Mouse (Mus musculus): ENCODE measurements around the gene Slc5a10. TPM values are rescaled to one million over a fixed set of nuclear protein-coding genes. Genes with fewer than 3 reads are reported as not detected.

The Slc5a10 gene
- polyA plus RNA-seq, 1 experiment from 2014 or later = not detected

DNA sequence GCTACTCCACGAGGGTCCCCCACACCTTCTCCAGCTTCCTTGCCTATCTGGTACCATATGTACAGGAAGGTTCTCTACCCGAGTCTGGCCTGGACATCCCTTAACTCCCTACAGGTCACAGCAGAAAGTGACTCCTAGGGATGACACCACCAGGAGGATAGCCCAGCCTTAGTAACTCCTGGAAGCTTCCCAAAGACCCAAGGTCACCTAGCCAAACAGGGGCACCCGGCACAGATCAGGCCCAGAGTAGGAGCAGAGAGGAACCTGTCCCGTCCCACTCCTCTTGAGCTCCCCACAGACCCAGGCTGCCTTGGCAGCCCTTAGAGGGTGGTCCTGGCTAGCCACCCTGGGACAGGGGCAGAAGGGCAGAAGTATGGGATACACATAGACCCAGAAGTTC lies 55.2 kb downstream of the Slc5a10 start:
- no peak overlapping the region for H3K27ac ChIP-seq
- WGBS = 81% methylated on average over 4 of the region's 4 CpGs
- H3K4me2 ChIP-seq = no peak overlapping the region

DNA sequence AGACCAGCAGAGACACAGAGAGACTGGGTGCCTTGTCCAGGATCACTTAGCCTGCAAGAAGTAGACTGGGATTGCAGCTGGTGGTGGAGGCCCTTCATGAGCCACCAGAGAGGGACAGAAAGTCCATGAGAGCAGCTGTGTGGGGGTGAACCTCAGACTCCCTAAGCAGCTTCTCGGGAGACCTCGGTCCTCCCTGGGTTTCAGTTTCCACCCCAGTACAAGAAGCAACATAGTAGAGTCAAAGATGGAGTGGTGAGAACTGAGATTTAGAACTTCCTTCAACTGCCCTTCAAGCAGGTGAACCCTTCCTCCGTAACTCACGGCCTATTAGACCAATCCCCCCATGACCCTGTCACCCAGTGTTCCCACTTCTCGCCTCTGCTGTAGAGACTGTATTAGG lies 58.4 kb downstream of the Slc5a10 start:
- Histone ChIP-seq H3K27ac (no peak overlapping the region), H3K9ac (no peak overlapping the region), H3K9me3 (no peaks in the 10 kb centered on the region), H3K4me1 (0 out of 2 replicates have a peak, but pooled peaks cover 2% of the 10 kb centered on the region), H3K4me3 (no peak overlapping the region), H3K36me3 (no peaks in the 10 kb centered on the region), H3K4me2 (no peak overlapping the region), H3K27me3 (no peaks in the 10 kb centered on the region)
- 87% methylated on average over 5 of the region's 5 CpGs for WGBS
- no peak for ATAC-seq (ENCODE audit: insufficient number of reproducible peaks, low FRiP score, low TSS enrichment, low read depth)

More for the DNA sequence above, 55.2 kb downstream of the Slc5a10 start:
- no peaks in the 10 kb centered on the region for H3K27me3 ChIP-seq
- no peaks in the 10 kb centered on the region for H3K36me3 ChIP-seq
- no peaks in the 10 kb centered on the region for H3K9me3 ChIP-seq
- H3K9ac ChIP-seq = no peak overlapping the region
- no peak overlapping the region for H3K4me3 ChIP-seq
- H3K4me1 ChIP-seq = no peaks in the 10 kb centered on the region
- no peak for ATAC-seq (ENCODE audit: insufficient number of reproducible peaks, low FRiP score, low TSS enrichment, low read depth)

DNA sequence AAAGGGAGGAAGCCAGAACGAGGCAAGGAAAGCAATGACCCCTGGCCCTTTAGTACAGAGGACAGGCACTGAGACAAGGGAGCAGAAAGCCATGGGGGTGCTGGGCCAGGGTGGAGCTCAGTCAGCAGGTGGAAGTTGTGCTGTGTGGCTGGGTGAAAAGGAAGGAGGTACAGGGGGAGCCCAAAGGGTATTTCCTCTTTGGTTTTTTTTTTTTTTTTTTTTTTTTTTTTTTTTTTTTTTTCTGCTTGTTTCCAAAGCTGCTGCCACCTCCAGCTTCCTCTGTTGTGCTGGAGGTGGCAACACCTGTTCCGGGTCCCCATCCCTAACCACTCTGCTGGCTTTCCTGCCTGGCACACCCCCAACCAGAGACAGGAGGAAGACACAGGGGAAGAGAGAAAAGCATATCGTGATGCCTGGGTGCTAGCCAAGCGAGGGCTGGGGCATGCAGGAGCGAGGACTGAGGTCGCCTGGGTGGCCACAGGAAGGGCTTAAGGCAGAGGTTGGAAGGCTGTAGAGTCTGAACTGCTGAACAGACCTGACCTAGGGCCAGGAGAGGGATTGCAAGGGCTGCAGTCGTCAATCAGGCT lies 59.7 kb downstream of the Slc5a10 start:
- WGBS = 60% methylated on average over 7 of the region's 7 CpGs
- 0 out of 2 replicates have a peak, but pooled peaks cover 6% of the 10 kb centered on the region for H3K4me1 ChIP-seq
- no peak for ATAC-seq (ENCODE audit: insufficient number of reproducible peaks, low FRiP score, low TSS enrichment, low read depth)

DNA sequence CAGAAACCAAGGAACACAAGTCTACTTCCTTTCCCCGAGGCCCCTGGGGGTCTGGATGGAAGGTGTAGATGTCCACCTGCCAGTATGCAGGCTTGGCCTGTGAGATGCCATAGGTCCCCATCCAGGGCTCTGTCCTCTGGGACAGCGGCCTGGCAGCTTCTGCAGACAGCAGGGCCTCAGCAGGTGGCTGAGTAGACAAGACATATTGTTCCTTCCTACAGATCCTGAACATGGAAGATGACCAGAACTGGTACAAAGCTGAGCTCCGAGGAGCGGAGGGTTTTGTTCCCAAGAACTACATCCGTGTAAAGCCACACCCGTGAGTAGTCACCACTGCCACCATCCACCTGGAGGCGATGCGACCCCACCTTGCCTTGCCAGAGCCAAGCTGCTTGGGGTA lies 60.6 kb downstream of the Slc5a10 start:
- H3K9ac ChIP-seq = no peak overlapping the region
- 87% methylated on average over 8 of the region's 8 CpGs for WGBS
- H3K27ac ChIP-seq = no peak overlapping the region
- H3K4me2 ChIP-seq = no peak overlapping the region
- no peak overlapping the region for H3K4me3 ChIP-seq
- no peaks in the 10 kb centered on the region for H3K9me3 ChIP-seq
- ATAC-seq (ENCODE audit: insufficient number of reproducible peaks, low FRiP score, low TSS enrichment, low read depth) = no peak
- 0 out of 2 replicates have a peak, but pooled peaks cover 6% of the 10 kb centered on the region for H3K4me1 ChIP-seq
- no peaks in the 10 kb centered on the region for H3K36me3 ChIP-seq
- H3K27me3 ChIP-seq = no peaks in the 10 kb centered on the region

More for the DNA sequence above, 59.7 kb downstream of the Slc5a10 start:
- no peak overlapping the region for H3K4me3 ChIP-seq
- H3K36me3 ChIP-seq = no peaks in the 10 kb centered on the region
- no peaks in the 10 kb centered on the region for H3K9me3 ChIP-seq
- no peak overlapping the region for H3K4me2 ChIP-seq
- H3K9ac ChIP-seq = no peak overlapping the region
- no peak overlapping the region for H3K27ac ChIP-seq
- no peaks in the 10 kb centered on the region for H3K27me3 ChIP-seq

DNA sequence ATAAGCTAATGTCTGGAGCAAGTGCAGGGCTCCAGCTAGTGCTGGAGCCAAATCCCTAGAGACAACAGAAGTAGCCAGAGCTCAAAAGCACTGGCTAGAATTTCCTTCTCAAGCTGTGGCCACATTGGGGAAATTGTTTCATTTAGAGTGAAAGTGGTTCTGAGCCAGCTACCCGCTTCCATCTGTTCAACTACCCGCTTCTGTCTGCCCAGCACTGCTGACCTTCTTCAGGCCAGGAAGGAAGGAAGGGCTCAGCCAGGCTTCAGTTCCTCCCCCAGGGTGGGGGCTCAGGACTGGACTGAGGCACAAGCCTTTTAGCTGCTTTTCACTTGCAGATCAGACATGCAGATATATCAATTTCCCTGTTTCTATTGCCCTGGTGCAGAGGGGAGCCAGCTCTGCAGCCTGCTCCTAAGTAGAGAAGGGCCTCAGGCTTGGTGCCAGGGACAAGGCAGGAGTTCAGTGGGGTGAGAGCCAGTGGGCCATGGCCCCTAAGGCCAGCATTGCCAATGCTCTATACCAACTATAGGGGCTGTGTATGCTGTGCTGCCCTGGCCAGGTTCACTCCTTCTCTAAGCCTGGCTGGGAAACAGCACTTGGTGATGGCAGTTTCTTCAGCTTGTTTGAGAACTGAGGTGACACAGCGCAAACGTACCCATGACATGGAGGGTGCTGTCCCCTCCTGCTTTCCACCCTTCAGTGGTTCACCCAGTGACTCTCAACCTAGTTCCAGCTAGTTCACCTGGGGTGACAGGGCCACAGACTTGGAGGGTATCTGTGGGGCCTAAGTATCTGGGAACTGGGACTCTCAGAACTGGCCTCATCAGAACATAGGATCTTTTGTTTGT lies 61.4 kb downstream of the Slc5a10 start:
- Histone ChIP-seq H3K9ac (no peak overlapping the region), H3K36me3 (no peaks in the 10 kb centered on the region), H3K4me2 (no peak overlapping the region), H3K27me3 (no peaks in the 10 kb centered on the region), H3K9me3 (no peaks in the 10 kb centered on the region), H3K4me3 (no peak overlapping the region), H3K4me1 (0 out of 2 replicates have a peak, but pooled peaks cover 6% of the 10 kb centered on the region), H3K27ac (no peak overlapping the region)
- WGBS = 62% methylated on average over 4 of the region's 4 CpGs
- no peak for ATAC-seq (ENCODE audit: insufficient number of reproducible peaks, low FRiP score, low TSS enrichment, low read depth)

DNA sequence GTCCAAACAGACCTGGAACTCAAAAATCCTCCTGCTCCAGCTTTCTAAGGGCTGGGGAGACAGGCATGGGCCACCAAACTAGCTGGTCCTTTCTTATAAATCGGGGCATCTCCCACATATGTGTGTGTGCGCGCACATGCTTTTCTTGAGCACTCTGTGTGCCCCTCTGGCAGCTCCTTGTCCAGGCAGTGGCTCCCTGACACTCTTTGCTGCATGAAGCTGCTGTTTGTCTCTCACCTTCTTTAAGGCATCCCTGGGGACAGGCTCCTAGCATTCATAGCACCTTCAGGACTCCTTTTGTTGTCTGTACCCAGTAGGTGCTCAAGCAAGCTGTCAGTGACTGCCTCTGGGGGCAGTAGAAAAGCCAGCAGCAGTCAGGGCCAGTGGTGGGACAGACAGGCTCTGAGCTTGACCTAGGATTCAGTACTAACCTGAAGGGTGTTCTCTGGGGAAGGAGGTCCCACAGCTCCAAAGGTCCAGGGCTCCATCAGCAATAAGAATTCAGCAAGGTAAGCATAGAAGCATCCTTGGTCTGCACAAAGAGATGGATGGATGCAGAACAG lies 62.2 kb downstream of the Slc5a10 start:
- ATAC-seq (ENCODE audit: insufficient number of reproducible peaks, low FRiP score, low TSS enrichment, low read depth) = no peak
- H3K9me3 ChIP-seq = no peaks in the 10 kb centered on the region
- H3K4me1 ChIP-seq = 0 out of 2 replicates have a peak, but pooled peaks cover 6% of the 10 kb centered on the region
- no peak overlapping the region for H3K4me3 ChIP-seq
- no peak overlapping the region for H3K4me2 ChIP-seq
- no peak overlapping the region for H3K9ac ChIP-seq
- H3K27ac ChIP-seq = no peak overlapping the region
- no peaks in the 10 kb centered on the region for H3K36me3 ChIP-seq
- WGBS = 89% methylated on average over 3 of the region's 3 CpGs
- H3K27me3 ChIP-seq = no peaks in the 10 kb centered on the region

DNA sequence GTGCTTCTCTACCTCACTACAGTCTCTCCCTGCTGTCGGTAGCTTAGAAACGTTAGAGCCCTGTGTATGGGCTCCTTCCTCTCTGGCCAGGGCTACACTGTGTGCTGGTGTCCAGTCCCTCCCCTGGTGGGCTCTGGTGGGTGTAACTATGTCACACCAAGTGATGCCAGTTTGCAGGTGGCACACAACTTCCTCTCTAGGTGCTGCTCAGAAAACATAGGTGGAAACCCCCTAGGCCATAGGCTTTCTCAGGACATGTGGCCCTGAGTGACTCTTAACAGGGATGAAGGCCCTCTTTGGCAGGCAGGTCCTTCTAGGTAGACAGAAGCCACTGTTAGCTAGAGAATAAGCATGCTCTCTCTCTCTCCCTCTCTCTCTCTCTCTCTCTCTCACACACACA lies 63.2 kb downstream of the Slc5a10 start:
- Histone ChIP-seq H3K4me2 (no peak overlapping the region), H3K4me3 (no peak overlapping the region), H3K9me3 (no peaks in the 10 kb centered on the region), H3K36me3 (no peaks in the 10 kb centered on the region), H3K4me1 (0 out of 2 replicates have a peak, but pooled peaks cover 6% of the 10 kb centered on the region), H3K9ac (no peak overlapping the region), H3K27ac (no peak overlapping the region), H3K27me3 (no peaks in the 10 kb centered on the region)
- WGBS = 64% methylated on average over 2 of the region's 2 CpGs
- ATAC-seq (ENCODE audit: insufficient number of reproducible peaks, low FRiP score, low TSS enrichment, low read depth) = no peak

DNA sequence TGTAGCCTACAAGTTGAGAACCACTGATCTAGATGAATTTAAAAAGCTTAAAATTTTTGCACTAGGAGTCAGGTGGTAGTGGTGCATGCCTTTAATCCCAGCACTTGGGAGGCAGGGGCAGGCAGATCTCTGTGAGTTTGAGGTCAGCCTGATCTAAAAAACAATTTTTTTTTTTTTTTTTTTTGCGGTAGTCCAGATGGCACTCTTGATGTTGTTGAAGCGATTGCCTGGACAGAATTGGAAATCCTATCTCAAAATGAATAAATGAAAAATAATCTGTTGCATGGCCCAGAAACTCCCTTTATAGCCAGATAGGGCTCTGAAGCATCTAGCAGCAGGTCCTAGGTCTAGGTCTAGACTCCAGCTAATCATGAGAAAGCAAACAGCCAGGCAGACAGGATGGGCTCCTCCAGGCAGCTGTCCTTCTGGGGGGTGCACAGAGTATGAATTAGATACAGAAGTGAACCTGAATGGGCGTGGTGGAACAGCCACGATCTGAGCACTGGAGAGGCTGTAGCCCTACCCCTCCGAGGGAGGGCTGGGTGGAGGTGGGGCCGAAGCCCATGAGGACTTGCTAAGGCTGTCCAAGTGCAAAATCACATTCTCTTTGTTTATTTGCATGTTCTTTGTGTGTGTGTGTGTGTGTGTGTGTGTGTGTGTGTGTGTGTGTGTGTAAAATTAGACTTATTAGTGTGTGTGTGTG lies 64.3 kb downstream of the Slc5a10 start:
- no peak overlapping the region for H3K27ac ChIP-seq
- no peak overlapping the region for H3K9ac ChIP-seq
- no peaks in the 10 kb centered on the region for H3K27me3 ChIP-seq
- no peak overlapping the region for H3K4me2 ChIP-seq
- H3K36me3 ChIP-seq = no peaks in the 10 kb centered on the region
- no peak for ATAC-seq (ENCODE audit: insufficient number of reproducible peaks, low FRiP score, low TSS enrichment, low read depth)
- WGBS = 65% methylated on average over 6 of the region's 6 CpGs
- H3K9me3 ChIP-seq = no peaks in the 10 kb centered on the region
- 0 out of 2 replicates have a peak, but pooled peaks cover 6% of the 10 kb centered on the region for H3K4me1 ChIP-seq
- H3K4me3 ChIP-seq = no peak overlapping the region

DNA sequence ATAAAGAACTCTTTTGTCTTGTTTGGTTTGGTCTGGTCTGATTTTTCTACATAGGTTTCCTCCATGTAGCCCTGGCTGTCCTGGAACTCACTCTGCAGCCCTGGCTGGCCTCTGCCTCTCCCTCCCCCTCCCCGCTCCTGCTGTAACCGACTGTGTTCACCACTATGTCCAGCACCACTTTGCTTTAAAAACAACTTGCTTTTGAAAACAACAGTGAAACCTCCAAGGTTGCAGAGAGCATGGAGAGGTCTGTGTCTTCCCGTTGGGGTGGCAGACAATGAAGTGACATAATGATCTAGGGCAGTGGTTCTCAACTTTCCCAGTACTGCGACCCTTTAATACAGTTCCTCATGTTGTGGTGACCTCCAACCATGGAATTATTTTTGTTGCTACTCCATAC lies 65.0 kb downstream of the Slc5a10 start:
- Histone ChIP-seq H3K4me2 (no peak overlapping the region), H3K27ac (no peak overlapping the region), H3K36me3 (no peaks in the 10 kb centered on the region), H3K4me1 (0 out of 2 replicates have a peak, but pooled peaks cover 6% of the 10 kb centered on the region), H3K9ac (no peak overlapping the region), H3K27me3 (no peaks in the 10 kb centered on the region), H3K4me3 (no peak overlapping the region), H3K9me3 (no peaks in the 10 kb centered on the region)
- WGBS = 58% methylated on average over 4 of the region's 4 CpGs
- no peak for ATAC-seq (ENCODE audit: insufficient number of reproducible peaks, low FRiP score, low TSS enrichment, low read depth)

DNA sequence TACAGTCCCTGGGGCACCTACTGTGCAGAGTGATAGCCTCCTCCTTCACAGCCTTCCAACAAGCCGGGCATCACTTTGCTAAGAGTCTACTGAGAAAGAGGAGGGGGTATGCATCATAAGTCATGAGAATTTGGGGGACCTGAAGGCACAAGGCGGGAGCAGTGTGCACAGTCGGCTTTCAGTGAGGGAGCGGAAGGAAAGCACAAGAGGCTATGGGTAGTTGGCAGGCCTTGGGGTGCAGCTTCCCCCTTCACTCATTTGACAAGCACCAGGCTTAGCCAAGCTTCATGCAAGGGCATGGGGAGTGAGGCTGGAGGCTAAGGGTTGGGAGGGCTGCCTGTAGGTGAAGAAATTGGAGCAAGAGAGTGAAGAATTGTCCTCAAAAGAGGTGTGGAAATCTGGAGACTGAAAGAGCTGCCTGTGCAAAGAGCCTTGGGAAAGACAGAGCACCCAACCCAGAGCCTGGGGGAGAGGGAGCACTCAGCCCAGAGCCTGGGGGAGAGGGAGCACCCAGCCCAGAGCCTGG lies 65.8 kb downstream of the Slc5a10 start:
- Histone ChIP-seq H3K27me3 (no peaks in the 10 kb centered on the region), H3K27ac (no peak overlapping the region), H3K36me3 (no peaks in the 10 kb centered on the region), H3K9me3 (no peaks in the 10 kb centered on the region), H3K4me3 (no peak overlapping the region), H3K4me2 (no peak overlapping the region), H3K4me1 (0 out of 2 replicates have a peak, but pooled peaks cover 6% of the 10 kb centered on the region), H3K9ac (no peak overlapping the region)
- ATAC-seq (ENCODE audit: insufficient number of reproducible peaks, low FRiP score, low TSS enrichment, low read depth) = no peak
- 86% methylated on average over 4 of the region's 4 CpGs for WGBS

DNA sequence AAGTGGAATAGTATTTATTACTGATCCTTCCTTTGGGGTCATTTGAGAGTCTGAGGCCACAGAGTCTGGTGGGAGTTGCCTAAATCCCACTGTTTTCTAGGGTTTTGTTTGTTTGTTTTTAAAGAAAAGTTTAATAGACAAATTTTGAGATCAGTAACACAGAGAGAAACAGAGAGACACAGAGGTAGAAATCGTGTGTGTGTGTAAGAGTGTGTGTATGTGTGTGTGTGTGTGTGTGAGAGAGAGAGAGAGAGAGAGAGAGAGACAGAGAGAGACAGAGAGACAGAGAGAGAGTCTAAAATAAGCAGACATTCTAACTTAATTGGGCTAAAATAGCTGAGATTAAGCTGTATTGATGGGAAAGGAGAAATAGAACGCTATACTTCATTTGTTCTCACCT lies 67.1 kb downstream of the Slc5a10 start:
- 0 out of 2 replicates have a peak, but pooled peaks cover 3% of the 10 kb centered on the region for H3K4me1 ChIP-seq
- no peak overlapping the region for H3K27ac ChIP-seq
- H3K27me3 ChIP-seq = no peaks in the 10 kb centered on the region
- WGBS = 62% methylated on average over 2 of the region's 2 CpGs
- H3K9me3 ChIP-seq = no peaks in the 10 kb centered on the region
- H3K9ac ChIP-seq = no peak overlapping the region
- no peaks in the 10 kb centered on the region for H3K36me3 ChIP-seq
- H3K4me2 ChIP-seq = no peak overlapping the region
- 0 out of 2 replicates have a peak overlapping the region, but pooled peaks have one; percentile 0 for H3K4me3 ChIP-seq
- no peak for ATAC-seq (ENCODE audit: insufficient number of reproducible peaks, low FRiP score, low TSS enrichment, low read depth)
